Mouse (Mus musculus): ENCODE measurements around the gene Sppl2c. TPM values are rescaled to one million over a fixed set of nuclear protein-coding genes. Genes with fewer than 3 reads are reported as not detected.
"Not testable (repeated sequence)": the region's sequence is repeated elsewhere in the genome, so short reads cannot be mapped to it uniquely, and the experiment has no call there.

Gene Sppl2c
- total RNA-seq, 2 experiments from 2014 or later = not detected

- intact Hi-C loops (cut with DNase I) = no loop called here
- no peak for DNase-seq (ENCODE audit: low spot score in 2 of 2)
These were observed 3.9 kb downstream of the Sppl2c start for GRCm38 (mm10) chr11:104190008-104190407.

GRCm38 (mm10) chr11:104195382-104195781 lies 9.3 kb downstream of the Sppl2c start:
- intact Hi-C loops (cut with DNase I) = no loop called here
- no peak for DNase-seq (ENCODE audit: low spot score in 2 of 2)

- intact Hi-C loops (cut with DNase I) = loop anchor here (1.0 kb wide), 2 partner anchors 208 to 432 kb away; no protein-coding TSS in a partner anchor
- peak; percentile 90 to 95 for DNase-seq (ENCODE audit: low spot score in 2 of 2)
These were observed 9.7 kb downstream of the Sppl2c start for GRCm38 (mm10) chr11:104195791-104196190.

DNA sequence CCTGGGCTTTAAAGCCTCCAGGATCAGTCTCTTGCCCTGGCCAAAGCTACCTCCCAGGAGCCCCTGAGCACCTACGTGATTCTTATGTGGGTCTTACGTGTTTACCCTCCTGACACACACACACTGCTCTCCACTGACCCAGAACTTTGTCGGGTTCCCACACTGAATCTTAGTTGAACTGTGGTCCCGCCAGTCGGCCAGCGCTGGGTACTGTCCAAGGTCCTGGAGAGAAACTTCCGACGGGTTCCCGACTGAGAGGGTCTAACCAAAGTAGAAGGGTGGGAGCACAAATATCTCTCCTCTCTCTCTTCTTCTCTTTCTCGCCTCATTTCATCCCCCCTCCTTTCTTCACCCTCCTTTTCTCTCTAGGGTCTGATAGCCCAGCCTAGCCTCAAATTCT lies 11.7 kb downstream of the Sppl2c start:
- no peak for DNase-seq (ENCODE audit: low spot score in 2 of 2)
- intact Hi-C loops (cut with DNase I) = no loop called here

- DNase-seq (ENCODE audit: low spot score in 2 of 2) = no peak
- intact Hi-C loops (cut with DNase I) = no loop called here
These were observed 17.1 kb downstream of the Sppl2c start for GRCm38 (mm10) chr11:104203271-104203670.

- no peak for DNase-seq (ENCODE audit: low spot score in 2 of 2)
- intact Hi-C loops (cut with DNase I) = no loop called here
These were observed 20.4 kb downstream of the Sppl2c start for GRCm38 (mm10) chr11:104206573-104206972.

DNA sequence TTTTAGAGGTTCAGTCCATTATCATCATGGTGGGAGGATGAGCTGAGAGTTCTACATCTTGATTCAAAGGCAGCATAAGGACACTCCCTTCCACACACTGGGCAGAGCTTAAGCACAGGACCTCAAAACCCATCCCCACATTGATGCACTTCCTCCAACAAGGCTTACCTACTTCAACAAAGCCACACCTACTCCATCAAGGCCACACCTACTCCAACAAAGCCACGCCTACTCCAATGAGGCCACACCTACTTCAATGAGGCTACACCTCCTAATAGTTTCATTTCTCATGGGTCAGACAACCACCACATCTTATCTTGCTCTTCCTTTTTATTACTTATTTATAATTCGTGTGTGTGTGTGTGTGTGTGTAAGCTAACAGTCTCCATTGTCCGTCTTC lies 22.9 kb downstream of the Sppl2c start:
- no peak for DNase-seq (ENCODE audit: low spot score in 2 of 2)
- intact Hi-C loops (cut with DNase I) = no loop called here

GRCm38 (mm10) chr11:104211251-104211650 lies 25.1 kb downstream of the Sppl2c start:
- intact Hi-C loops (cut with DNase I) = no loop called here
- peak in 1 of 2 experiments; percentile 20 for DNase-seq (ENCODE audit: low spot score in 2 of 2)

GRCm38 (mm10) chr11:104214128-104214527 lies 28.0 kb downstream of the Sppl2c start:
- intact Hi-C loops (cut with DNase I); DNase-seq (ENCODE audit: low spot score in 2 of 2): not testable (repeated sequence)

- no peak for DNase-seq (ENCODE audit: low spot score in 2 of 2)
- intact Hi-C loops (cut with DNase I) = no loop called here
These were observed 31.9 kb downstream of the Sppl2c start for GRCm38 (mm10) chr11:104218075-104218474.

DNA sequence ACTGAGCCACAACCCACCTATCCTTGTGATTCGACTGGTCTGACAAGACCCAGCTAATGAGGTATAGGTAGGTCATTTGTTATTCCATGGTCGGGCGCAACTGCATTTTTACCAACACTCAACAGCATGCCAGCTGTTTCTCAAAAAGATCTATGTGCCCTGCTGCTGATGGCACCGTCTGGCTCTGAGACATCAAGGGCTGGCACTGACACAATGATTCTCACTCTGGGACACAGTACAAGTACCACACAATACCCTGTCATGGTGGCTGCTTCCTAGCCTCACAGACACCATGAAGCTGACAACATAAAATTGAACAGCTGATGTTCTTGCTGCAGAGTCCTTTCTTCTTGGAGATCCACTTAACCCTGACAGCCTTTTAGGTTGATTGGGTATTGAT lies 34.2 kb downstream of the Sppl2c start:
- no peak for DNase-seq (ENCODE audit: low spot score in 2 of 2)
- intact Hi-C loops (cut with DNase I) = no loop called here

DNA sequence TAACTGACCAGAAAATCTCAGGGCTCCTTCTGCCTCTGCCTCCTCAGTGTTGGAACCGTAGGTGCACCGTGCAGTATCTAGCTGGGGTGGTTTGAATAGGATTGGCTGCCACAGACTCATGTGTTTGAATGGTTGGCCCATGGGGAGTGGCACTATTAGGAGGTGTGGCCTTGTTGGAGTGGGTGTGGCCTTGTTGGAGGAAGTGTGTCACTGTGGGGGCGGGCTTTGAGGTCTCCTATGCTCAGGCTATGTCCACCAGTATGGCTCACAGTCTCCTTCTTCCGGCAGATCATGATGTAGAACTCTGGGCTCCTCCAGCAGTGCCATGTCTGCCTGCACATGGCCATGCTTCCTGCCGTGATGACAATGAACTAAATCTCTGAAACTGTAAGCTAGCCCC lies 35.6 kb downstream of the Sppl2c start:
- intact Hi-C loops (cut with DNase I) = no loop called here
- no peak for DNase-seq (ENCODE audit: low spot score in 2 of 2)

- DNase-seq (ENCODE audit: low spot score in 2 of 2) = no peak
- intact Hi-C loops (cut with DNase I) = no loop called here
These were observed 37.2 kb downstream of the Sppl2c start for GRCm38 (mm10) chr11:104223301-104223700.

GRCm38 (mm10) chr11:104229391-104229790 lies 43.3 kb downstream of the Sppl2c start:
- peak in 1 of 2 experiments; percentile 28 for DNase-seq (ENCODE audit: low spot score in 2 of 2)
- intact Hi-C loops (cut with DNase I) = no loop called here

- intact Hi-C loops (cut with DNase I) = loop anchor here (5.0 kb wide), 1 partner anchor 212 kb away; no protein-coding TSS in a partner anchor
- DNase-seq (ENCODE audit: low spot score in 2 of 2) = peak in 1 of 2 experiments; percentile 10
These were observed 44.1 kb downstream of the Sppl2c start for GRCm38 (mm10) chr11:104230066-104230778.

GRCm38 (mm10) chr11:104231041-104231911 lies 45.1 kb downstream of the Sppl2c start, which contains the start of gene Mapt:
Gene Mapt (plus strand): TSS chr11:104231390.
- intact Hi-C loops (cut with DNase I) = loop anchor here (5.0 kb wide), 1 partner anchor 211 kb away; no protein-coding TSS in a partner anchor
- DNase-seq (ENCODE audit: low spot score in 2 of 2) = peak; percentile 95 to 96

DNA sequence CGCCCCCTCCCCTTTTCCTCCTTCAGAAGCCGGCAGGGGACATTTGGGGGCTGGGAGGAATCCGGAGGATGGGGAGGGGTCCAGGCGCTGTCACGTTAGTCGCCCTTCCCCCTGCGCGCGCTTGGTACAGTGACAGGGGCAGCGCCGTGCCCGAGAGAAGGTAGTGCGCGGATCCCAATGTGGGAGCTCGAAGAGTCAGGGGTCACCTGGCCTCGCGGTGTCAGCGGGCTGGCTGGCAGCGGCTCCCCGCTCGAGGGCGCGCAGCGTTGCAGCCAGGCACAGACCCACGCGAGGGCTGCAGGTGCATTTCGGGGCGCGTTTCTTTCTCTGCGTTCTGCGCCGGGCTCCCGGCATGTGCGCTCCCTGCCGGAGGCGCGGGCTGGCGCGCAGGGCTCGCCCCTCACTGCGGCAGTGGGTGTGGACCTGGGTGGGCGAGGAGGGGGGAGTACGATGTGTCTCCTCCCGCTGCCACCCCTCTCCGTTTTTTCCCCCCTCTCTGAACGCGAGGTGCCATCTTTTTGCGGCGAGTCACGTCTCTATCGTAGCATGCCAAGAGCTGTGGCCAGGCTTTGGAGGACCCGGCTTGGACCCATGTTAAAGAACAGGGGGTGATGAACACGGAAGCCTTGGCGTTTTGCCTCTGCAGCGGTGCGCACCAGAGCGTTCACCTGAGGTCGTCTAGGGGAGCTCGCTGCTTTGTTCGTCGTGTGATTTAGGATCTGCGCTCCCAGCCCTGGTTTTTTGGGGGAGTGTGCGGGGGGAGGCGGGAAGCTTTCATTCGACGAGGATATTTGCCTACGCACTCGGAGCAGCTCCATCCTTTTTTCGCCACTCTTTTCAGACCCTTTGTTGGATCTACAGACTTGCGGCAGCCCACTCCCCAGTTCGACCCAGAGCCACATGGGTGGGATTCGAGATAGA lies 46.3 kb downstream of the Sppl2c start:
- DNase-seq (ENCODE audit: low spot score in 2 of 2) = peak; percentile 76 to 81
- intact Hi-C loops (cut with DNase I) = loop anchor here (1.0 to 5.0 kb wide), 4 partner anchors 22 to 210 kb away; no protein-coding TSS in a partner anchor

DNA sequence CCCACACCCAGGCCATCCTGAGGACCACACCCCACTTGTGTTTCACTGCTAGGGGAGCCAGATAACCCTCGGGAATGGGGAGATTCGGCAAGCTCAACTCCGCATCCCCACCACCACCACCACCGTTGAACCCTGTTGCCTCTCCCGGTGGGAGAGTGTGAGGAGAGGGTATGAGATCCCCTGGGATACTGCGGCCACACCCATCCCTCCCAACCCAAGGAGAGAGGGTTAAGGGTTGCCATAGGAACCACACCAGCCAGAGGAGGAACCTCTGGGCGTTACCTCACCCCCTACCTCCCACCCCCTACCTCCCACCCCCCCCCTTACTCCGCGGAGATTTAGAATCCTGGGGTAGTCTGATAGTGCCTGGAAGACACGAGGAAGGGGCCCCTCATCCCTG lies 47.0 kb downstream of the Sppl2c start:
- intact Hi-C loops (cut with DNase I) = loop anchor here (2.0 to 5.0 kb wide), 3 partner anchors 46 to 209 kb away; no protein-coding TSS in a partner anchor
- DNase-seq (ENCODE audit: low spot score in 2 of 2) = no peak

DNA sequence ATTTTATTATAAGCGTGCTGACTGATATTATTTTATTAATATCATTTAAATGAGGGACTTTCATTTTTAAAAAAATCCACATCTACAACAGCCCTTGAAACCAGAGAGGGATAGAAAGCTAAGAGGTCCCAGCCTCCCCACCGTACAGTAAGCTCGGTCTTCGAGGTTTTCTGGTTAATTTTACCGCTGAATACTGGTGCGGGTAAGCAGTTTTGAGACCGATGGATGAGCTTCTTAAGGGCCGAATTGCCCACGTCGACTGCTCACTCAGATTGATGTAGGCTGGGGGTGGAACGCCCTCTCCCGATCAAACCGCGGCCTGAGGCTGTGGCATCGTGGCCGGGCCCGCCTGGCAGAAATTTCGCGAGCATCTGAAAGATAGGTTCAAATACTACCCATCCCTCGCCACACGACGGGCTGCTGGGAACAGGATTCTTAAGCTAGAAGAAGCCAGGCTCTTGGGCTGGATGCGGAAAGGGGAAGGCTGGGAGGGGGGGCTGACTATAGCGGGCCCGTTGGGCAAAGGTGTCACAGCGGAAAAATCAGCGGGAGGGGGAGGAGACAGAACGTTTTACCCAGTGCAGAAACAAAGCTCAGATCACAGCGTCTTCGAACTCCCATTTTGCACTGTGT lies 47.6 kb downstream of the Sppl2c start:
- intact Hi-C loops (cut with DNase I) = loop anchor here (2.0 to 5.0 kb wide), 3 partner anchors 45 to 209 kb away; no protein-coding TSS in a partner anchor
- peak in 1 of 2 experiments; percentile 33 for DNase-seq (ENCODE audit: low spot score in 2 of 2)

Data from left cerebral cortex, postnatal 25 days (tissue).